Mouse (Mus musculus) megakaryocyte, embryonic 14.5 days (primary cell): ENCODE data around the gene Depdc1b.

ENCODE experiments used
- FLI1 ChIP-seq: IDR thresholded peaks from 2 replicates; pipeline ENCODE4 v1.6.1; 2012; ENCODE audit warnings: low read length, inconsistent platforms, mixed read lengths
- GATA1 ChIP-seq: IDR thresholded peaks from 3 replicates; pipeline ENCODE4 v1.6.1; 2012; ENCODE audit warnings: mixed read lengths, low read length, inconsistent platforms, borderline replicate concordance

- TF ChIP-seq GATA1: no peak
- no peak for TF ChIP-seq FLI1
Measured at GRCm38 (mm10) chr13:108290314-108290713, 25.8 kb upstream of the Depdc1b start.
